Mouse (Mus musculus): ENCODE results near the gene Tmem42.

DNA sequence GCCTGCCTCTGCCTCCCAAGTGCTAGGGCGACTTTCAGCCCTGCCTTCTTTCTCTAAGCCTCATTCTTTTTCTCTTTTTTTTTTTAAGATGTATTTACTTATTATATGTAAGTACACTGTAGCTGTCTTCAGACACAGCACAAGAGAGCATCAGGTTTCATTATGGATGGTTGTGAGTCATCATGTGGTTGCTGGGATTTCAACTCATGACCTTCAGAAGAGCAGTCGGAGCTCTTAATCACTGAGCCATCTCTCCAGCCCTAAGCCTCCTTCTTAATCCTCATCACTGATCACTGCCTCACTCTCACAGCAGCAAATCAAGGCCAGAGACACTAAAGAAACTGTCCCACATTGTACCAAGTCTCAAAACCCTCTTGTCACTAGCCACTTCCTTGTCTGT lies 3.1 kb downstream of the Tmem42 start:
- TF ChIP-seq CTCF (conservative IDR thresholded peaks at IDR 0.05; ENCODE audit: insufficient read depth, insufficient read length, low read depth, low read length) (no peak), POLR2A (IDR thresholded peaks at IDR 0.05; ENCODE audit: low read depth, low read length) (no peak)
